Mouse (Mus musculus) kidney, adult 9 months (tissue): ENCODE data around the gene Csdc2.

Source experiments
- DNase-seq: peaks from one replicate; pipeline ENCODE4 v3.0.0; 2022

Csdc2 gene

GRCm38 (mm10) chr15:81925760-81926445 is 10.7 kb upstream of the Csdc2 start, which contains the start of gene Polr3h:
Gene Polr3h (minus strand): TSS chr15:81926240.
- peak; percentile 97 for DNase-seq

- no peak for DNase-seq
These were observed 10.1 kb upstream of the Csdc2 start for GRCm38 (mm10) chr15:81926446-81926822.

DNA sequence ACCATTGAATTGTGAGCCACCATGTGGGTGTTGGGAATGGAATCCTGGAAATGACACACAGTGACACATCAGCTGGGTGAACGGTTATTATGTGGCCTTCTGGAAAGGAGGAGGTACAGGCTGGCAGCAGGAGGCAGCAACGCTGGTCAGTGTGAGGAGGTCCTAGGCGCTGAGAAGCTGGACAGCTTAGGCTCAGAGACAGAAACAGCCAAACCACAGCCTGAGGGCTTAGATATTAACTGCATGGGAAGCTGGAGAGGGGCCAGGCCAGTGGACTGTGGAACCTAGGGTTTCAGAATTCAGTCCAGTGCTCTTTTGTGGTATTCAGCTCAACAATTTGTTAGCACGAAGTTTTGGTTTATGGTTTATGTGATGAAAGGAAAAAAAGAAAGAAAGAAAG is 8.8 kb upstream of the Csdc2 start:
- peak; percentile 92 for DNase-seq

DNA sequence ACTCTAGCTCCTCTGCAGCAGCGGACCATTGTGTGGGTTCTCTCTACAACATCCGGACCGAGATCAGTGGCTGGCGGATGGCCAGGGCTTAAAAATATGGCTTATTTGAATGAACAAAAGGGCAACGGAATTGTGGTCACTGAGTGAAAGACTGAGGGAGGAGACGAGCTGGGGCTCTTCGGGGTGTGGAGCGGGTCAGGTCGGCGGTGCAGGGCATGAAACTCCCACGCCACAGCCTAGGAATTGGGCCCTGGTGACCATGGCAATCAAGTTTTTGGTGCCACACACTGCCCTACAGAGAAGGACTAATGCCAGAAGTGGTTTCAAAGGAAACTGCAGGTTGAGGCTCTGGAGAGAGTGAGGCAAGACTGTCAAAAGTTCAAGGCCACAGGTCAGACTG is 8.3 kb upstream of the Csdc2 start:
- peak; percentile 78 for DNase-seq

GRCm38 (mm10) chr15:81932951-81933470 is 3.5 kb upstream of the Csdc2 start:
- DNase-seq: peak; percentile 29

- no peak for DNase-seq
These were observed 2.6 kb upstream of the Csdc2 start for GRCm38 (mm10) chr15:81933986-81934385.

GRCm38 (mm10) chr15:81935869-81936637 is 506 bp upstream of the Csdc2 start:
- no peak for DNase-seq

DNA sequence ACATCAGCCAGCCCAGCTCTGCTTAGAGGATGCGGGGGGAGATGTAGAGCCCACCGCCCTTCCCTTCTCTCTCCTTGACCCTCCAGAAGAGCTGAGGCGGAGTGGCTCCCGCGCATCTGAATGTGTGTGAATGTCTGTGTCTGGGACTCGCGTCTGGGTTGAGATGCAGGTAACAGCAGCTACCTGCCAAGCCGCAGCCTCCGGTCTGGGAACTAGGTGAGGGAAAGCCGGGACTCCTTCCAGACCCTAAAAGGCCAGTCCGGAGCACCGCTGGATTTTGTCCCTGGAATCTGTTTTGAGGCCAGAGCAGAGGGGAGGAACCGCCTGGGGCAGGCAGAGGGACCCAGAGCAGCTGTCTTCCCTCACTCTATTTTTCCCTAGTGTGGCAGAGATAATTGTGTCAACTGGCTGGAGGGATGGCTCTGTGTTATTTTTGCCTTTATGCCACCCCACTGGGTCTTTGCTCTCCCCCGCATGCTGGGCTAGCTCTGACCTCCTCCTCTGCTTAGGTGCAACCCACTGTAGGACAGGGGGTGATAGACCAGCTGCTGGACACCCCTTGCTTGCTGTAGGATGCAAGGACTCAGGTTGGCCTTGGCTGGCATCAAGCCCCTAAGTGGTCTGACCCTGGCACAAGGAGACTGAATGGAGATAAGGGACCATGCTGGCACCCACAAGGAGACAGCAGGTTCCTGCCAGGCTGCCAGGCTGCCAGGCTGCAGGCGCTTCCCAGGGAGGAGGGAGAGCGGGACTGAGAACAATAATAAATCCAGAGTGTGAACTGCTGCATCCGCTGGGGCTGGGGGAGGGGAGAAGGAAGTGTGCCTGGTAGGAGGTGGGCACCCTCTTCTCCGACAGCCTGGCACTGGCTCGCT is 776 bp downstream of the Csdc2 start:
- no peak for DNase-seq

- peak; percentile 39 for DNase-seq
These were observed 1.7 kb downstream of the Csdc2 start for GRCm38 (mm10) chr15:81938246-81938645.

DNA sequence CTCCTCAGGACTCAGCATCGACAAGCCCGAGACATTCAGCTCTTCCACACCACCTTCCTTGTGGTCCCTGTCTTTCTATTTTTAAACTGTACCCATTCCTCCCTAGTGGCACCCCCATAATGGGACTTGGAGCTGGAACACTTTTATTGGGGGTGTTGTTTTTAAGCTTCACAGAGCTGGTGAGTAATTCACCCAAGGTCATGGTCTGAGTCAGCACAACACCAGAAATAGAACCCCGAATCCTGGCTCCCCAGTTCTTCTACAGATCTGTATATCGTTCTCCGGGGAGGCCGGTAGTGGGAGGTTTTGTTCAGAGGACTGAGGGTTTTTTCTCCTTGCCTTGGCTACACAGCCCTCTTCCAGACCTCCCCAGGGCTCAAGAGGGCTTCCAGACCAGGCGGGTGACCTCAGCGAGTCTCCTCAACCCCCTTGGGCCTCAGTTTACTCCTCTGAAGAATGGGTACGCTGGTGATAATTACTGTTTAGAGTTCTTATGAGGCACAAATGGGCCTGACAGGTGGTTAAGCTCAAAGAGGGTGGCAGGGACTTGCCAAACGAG is 2.7 kb downstream of the Csdc2 start:
- DNase-seq: no peak

DNA sequence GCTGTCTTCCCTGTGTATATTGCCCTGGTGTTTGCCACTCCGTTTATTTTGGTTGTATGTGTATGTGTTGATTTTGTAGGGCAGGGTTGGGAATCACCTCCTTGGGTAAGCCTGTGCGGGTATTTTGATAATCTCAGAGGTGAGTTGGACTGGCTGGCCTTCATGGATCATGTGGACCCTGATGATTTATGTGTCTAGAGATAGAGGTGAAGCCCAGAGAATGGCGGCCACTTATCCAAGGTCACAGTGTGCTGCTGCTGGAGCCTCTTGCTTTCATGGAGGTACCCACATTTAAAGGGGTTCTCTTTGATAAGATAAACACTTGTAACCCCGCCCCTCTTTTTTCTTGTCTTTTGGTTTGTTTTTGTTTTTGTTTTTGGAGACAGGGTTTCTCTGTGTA is 3.2 kb downstream of the Csdc2 start:
- no peak for DNase-seq

- DNase-seq: no peak
These were observed 3.7 kb downstream of the Csdc2 start for GRCm38 (mm10) chr15:81940219-81940618.

GRCm38 (mm10) chr15:81941010-81941409 is 4.5 kb downstream of the Csdc2 start:
- DNase-seq: no peak

DNA sequence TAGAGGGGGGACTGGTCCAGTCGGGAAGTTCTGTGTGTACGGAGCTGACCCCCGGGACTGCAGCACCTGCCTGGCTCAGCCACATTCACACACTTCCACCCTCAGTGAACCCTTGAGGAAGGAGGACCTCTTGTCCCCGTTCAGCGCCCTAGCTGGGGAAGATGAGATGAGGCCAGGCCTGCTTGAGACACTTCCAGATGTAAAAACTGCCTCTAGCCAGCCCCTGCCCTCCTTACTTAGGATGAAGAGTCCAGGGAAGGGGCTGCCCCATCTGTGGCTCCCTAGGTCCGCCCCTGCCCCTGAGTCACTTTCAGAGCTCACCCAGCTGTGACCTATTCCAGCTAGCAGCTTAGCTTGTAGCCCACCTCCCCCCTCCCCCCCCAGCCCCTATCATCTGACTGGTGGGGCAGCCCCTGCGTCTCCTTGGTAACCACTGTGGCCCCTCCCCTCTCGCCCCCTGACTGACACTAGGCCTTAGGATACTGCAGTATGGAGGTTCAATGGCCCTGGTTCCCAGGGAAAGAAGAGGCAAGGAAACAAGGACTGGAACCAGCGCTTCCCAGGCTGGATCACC is 6.7 kb downstream of the Csdc2 start:
- DNase-seq: no peak

- no peak for DNase-seq
These were observed 12.5 kb downstream of the Csdc2 start for GRCm38 (mm10) chr15:81949076-81949475.

DNA sequence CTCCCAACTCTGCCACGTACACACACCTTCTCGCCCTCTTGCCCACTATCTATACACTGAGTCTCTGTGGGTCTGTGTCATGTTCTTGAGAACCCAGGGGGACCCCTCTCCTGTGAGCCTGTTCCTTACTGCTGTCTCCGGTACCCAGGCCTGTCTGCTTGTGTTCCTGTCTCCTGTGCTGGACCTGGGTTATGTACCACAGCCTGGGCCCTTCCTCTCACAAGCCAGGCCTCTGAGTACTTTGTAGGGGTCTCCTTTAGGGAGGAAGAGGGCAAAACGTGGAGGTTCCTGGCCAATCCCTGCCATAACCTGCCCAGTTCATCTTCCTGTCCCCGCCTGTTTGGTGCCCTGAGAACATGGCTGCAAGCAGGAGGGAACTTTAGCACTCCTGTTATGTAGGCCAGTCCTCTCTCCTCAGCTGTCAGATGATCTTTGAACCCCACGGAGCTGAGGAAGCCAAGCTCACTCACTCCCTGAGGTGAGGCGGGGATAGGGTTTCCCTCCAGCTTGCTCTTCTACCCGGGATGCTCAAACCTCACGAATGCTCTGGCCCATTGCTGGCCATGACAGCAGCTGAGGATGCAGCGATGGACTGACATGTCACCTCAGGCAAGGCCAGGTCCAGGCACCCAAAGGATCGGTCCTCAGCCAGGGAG is 13.0 kb downstream of the Csdc2 start:
- DNase-seq: peak; percentile 72

DNA sequence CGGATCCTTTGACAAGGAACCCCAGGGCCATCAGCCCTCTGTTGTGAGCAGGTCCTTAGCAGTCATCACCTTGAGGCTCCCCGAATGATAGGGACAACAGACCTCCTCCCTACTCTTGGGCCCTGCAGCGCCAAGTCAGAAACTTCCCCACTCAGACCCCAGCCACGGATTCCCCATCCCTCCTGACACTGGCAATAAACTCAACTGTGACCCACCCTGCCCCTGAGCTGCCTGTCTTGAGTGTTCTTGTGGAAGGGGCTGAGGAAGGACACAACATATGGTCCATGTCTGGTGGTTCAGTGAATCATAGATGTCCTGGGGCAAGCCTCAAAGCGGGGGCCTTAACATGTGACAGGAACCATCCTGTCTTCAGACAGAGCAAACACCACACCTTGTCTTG is 14.2 kb downstream of the Csdc2 start:
- DNase-seq: no peak

- DNase-seq: no peak
These were observed 14.6 kb downstream of the Csdc2 start for GRCm38 (mm10) chr15:81951159-81951558.

- no peak for DNase-seq
These were observed 15.8 kb downstream of the Csdc2 start for GRCm38 (mm10) chr15:81952310-81952709.

DNA sequence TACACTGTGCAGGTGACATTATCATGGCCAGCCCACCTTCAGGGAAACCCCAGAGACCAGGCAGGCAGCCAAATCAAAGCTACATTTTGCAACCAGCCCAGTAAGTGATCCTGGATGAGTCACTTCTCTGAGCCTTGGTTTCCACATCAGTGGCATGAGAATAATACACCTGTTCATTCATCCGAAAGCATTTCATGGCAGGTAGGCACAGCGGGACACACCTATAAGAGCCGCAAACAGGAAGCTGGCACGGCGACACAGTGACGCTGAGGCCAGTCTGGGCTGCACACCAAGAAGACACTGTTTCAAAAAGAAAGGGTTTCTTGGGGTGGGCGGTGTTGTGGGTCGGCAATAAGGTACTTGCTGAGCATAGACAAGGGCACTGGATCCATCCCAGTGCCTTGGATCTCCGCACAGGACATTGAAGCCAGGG is 17.6 kb downstream of the Csdc2 start:
- no peak for DNase-seq

- no peak for DNase-seq
These were observed 18.2 kb downstream of the Csdc2 start for GRCm38 (mm10) chr15:81954716-81955115.

- DNase-seq: no peak
These were observed 18.9 kb downstream of the Csdc2 start for GRCm38 (mm10) chr15:81955414-81955813.
